Mouse (Mus musculus) liver, embryonic 14.5 days (tissue): Measurements from ENCODE around the gene Igf1r. TPM values are rescaled to one million over a fixed set of nuclear protein-coding genes. Genes with fewer than 3 reads are reported as not detected.

Source experiments
- ATAC-seq: fragments of 200-750 bp; cut with Nextera tagmentation; 2 replicates; pipeline ENCODE4 v1.8.0; 2017; ENCODE audit warnings: moderate number of reproducible peaks, mild to moderate bottlenecking, moderate library complexity; ENCODE audit not compliant: insufficient read depth
- DNase-seq, 3 experiments: peaks; one replicate each; pipeline ENCODE4 v3.0.0-alpha.2; 2012 to 2013; ENCODE audit warnings: low read depth in 3 of 3, low spot score in 3 of 3
- H3K27ac ChIP-seq: fragments of 300-500 bp; sonication (generic); 2 replicates; pipeline ENCODE4 v1.5.1; 2014; ENCODE audit warnings: moderate library complexity, mild to moderate bottlenecking, control low read depth, inconsistent platforms
- H3K27me3 ChIP-seq: fragments of 300-500 bp; sonication (generic); 2 replicates; pipeline ENCODE4 v1.6.1; 2014; ENCODE audit warnings: mild to moderate bottlenecking, low read length, moderate library complexity; ENCODE audit not compliant: control insufficient read depth, insufficient read depth
- H3K36me3 ChIP-seq: fragments of 300-500 bp; sonication (generic); replicated peaks from 2 replicates; pipeline ENCODE4 v1.6.1; 2014; ENCODE audit warnings: low read depth; ENCODE audit not compliant: control insufficient read depth, insufficient read depth
- H3K4me1 ChIP-seq, 2 experiments: fragments of 200-500 bp in 1 of 2; fragments of 300-500 bp in 1 of 2; sonication (generic) in 1 of 2; replicated peaks; 2 replicates each; pipeline ENCODE4 v1.6.1; 2012 to 2014; ENCODE audit warnings: antibody characterized with exemption in 1 of 2, inconsistent platforms in 1 of 2, low read length in 1 of 2; ENCODE audit not compliant: control insufficient read depth in 2 of 2, insufficient read depth in 2 of 2
- H3K4me2 ChIP-seq: fragments of 300-500 bp; sonication (generic); 2 replicates; pipeline ENCODE4 v1.6.1; 2014; ENCODE audit warnings: low read depth, mild to moderate bottlenecking, control low read depth, moderate library complexity
- H3K4me3 ChIP-seq, 2 experiments: fragments of 200-500 bp in 1 of 2; fragments of 300-500 bp in 1 of 2; sonication (generic) in 1 of 2; 2 replicates each; pipeline ENCODE4 v1.5.1; 2012 to 2014; ENCODE audit warnings: low read depth in 2 of 2, low read length in 2 of 2, mild to moderate bottlenecking in 2 of 2, control low read depth in 1 of 2, inconsistent platforms in 1 of 2, moderate library complexity in 1 of 2; ENCODE audit not compliant: insufficient read depth in 1 of 2
- H3K9ac ChIP-seq: fragments of 300-500 bp; sonication (generic); replicated peaks from 2 replicates; pipeline ENCODE4 v1.6.1; 2014; ENCODE audit warnings: mild to moderate bottlenecking, control low read depth, moderate library complexity
- H3K9me3 ChIP-seq: fragments of 300-500 bp; sonication (generic); 2 replicates; pipeline ENCODE4 v1.6.1; 2016; ENCODE audit warnings: low read length, mixed read lengths; ENCODE audit not compliant: control insufficient read depth
- CTCF ChIP-seq: IDR thresholded peaks from 2 replicates; pipeline ENCODE4 v1.5.1; 2016; ENCODE audit warnings: antibody characterized with exemption, low read depth, control low read depth
- EP300 ChIP-seq: IDR thresholded peaks from 2 replicates; pipeline ENCODE4 v1.6.1; 2016; ENCODE audit warnings: antibody characterized with exemption, low read depth
- WGBS: fragments of 180-500 bp; shearing (Covaris S2); extraction: QIAGEN DNeasy Blood & Tissue Kit; methylation state at CpG from one replicate; pipeline ENCODE4 v1.1.7; 2014; ENCODE audit not compliant: insufficient replicate concordance; 5-methylcytosine and 5-hydroxymethylcytosine counted together
- polyA plus RNA-seq, 2 experiments: library from polyadenylated mRNA; depleted of rRNA in 1 of 2; stranded (reverse) in 1 of 2; unstranded in 1 of 2; fragments of >200 nt; fragmentation: Nextera tagmentation in 1 of 2; extraction: Ambion mirVana in 1 of 2; gene quantifications; 2 replicates each; pipeline versions ENCODE4 v1.2.1 to v1.2.3; 2012 to 2014

Gene Igf1r
- polyA plus RNA-seq, 2 experiments: 2.3 to 2.5 TPM

DNA sequence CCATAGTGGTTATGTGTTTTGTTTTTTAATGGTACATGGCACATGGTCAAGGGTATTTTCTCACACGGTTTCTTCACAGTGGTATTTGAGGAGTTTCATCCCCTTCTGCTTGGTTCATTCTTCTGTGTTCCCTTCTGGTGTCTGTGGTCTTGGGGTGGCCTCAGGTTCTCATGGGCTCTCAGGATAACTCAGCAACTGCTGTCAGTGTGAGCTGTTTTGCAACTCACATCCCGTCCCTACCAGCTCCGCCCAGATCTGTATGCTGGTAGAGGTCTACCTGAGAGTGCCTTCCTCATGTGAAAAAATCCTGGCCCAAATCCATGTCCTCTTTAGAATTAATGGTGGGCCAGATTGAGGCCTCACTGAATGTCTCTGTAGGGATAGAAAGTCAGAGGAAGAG, 104.4 kb downstream of the Igf1r start:
- no peak for TF ChIP-seq CTCF
- TF ChIP-seq EP300: no peak
- H3K9ac ChIP-seq: no peak overlapping the region
- H3K27me3 ChIP-seq: no peaks in the 10 kb centered on the region
- H3K36me3 ChIP-seq: no peaks in the 10 kb centered on the region
- no peak overlapping the region for H3K4me3 ChIP-seq
- 42% methylated on average over 3 of the region's 3 CpGs for WGBS
- H3K9me3 ChIP-seq: no peaks in the 10 kb centered on the region
- ATAC-seq: no peak
- no peak overlapping the region for H3K27ac ChIP-seq
- H3K4me2 ChIP-seq: no peak overlapping the region
- no peak for DNase-seq
- H3K4me1 ChIP-seq: peaks cover 0 to 9% of the 10 kb centered on the region in 2 experiments; a peak in 3 of 4 replicates

DNA sequence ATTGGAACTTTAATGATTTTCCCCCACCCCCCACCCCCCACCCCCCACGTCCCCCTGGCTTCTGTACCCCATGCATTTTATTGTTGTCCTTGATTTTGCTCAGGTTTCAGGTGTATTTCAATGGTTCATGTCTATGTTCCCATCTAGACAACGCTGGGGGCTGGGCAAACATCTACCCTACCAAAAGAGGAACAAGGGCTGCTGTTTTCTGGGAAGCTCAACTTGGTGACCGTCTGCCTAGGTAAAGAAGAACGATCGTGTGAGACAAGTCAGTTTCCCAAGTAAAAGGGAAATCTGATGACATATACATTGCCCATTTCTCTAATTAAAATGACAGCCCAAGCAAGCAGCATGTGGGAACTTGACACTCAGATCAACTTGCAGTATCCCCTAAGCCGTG, 107.1 kb downstream of the Igf1r start:
- H3K36me3 ChIP-seq: no peaks in the 10 kb centered on the region
- H3K4me2 ChIP-seq: no peak overlapping the region
- WGBS: 37% methylated on average over 6 of the region's 6 CpGs
- no peak overlapping the region for H3K27ac ChIP-seq
- ATAC-seq (no peak), DNase-seq (no peak)
- no peak overlapping the region for H3K4me3 ChIP-seq
- H3K9me3 ChIP-seq: no peaks in the 10 kb centered on the region
- H3K27me3 ChIP-seq: no peaks in the 10 kb centered on the region
- no peak overlapping the region for H3K9ac ChIP-seq
- peaks cover 0 to 8% of the 10 kb centered on the region in 2 experiments; a peak in 3 of 4 replicates for H3K4me1 ChIP-seq
- TF ChIP-seq EP300 (no peak), CTCF (no peak)

DNA sequence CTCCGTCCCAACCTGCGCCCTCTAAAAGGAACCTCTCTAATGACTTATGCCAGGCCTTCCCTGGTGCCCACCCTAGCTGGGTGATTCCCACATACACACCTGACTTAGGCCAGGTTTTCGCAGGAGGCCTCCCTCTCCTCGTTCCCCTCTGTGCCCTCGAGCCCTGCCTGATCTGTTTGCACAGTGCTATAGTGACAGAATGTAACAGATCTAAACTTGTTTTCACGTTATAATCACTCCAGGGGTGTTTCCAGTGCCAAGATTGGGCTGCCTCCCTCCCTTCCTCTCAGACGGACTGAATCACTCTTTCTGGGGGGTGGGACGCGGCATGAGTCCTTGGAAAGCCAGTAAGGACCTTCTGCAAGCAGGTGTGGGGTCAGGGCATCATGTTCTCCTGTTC, 108.8 kb downstream of the Igf1r start:
- peaks cover 0 to 3% of the 10 kb centered on the region in 2 experiments; a peak in 1 of 4 replicates for H3K4me1 ChIP-seq
- no peaks in the 10 kb centered on the region for H3K9me3 ChIP-seq
- H3K4me3 ChIP-seq: no peak overlapping the region
- no peak overlapping the region for H3K4me2 ChIP-seq
- no peaks in the 10 kb centered on the region for H3K27me3 ChIP-seq
- ATAC-seq (no peak), DNase-seq (no peak)
- no peaks in the 10 kb centered on the region for H3K36me3 ChIP-seq
- TF ChIP-seq EP300: no peak
- WGBS: 74% methylated on average over 9 of the region's 9 CpGs
- no peak overlapping the region for H3K9ac ChIP-seq
- H3K27ac ChIP-seq: no peak overlapping the region

DNA sequence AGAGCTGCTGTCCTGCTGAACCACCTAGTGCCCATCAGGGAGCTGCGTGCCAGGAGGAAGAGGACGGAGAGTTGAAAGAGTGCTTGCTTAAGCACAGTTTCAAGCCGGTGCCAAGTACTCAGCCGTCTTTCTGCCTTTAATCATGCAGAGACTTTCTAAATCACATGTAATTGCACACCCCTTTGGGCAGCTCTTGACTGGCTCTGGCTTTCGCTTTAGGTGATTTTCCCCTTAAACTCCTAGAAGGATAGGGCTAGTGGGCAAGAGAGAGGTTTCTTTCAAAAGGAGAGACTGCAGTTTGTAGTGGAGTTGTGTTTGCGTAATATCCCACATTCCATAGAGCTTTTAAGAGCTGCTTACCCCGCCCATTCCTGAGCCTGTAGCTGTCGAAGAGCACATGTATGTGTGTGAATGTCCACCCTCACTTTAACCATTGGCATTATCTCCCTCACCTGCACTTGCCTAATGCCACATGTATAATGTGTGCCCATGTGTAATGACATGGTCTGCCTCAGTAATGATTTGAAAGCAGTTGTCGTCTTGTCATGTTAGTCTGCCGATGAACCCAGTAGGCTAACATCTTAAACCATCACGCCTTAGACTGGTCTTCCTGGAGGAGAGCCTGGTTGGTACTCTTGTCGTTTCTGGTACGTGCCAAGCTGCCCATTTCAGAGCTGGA, 109.7 kb downstream of the Igf1r start:
- Histone ChIP-seq H3K4me2 (no peak overlapping the region), H3K27me3 (no peaks in the 10 kb centered on the region), H3K36me3 (no peaks in the 10 kb centered on the region), H3K27ac (no peak overlapping the region), H3K9ac (no peak overlapping the region), H3K4me3 (no peak overlapping the region), H3K9me3 (no peaks in the 10 kb centered on the region), H3K4me1 (peaks cover 0 to 3% of the 10 kb centered on the region in 2 experiments; a peak in 1 of 4 replicates)
- TF ChIP-seq EP300 (no peak), CTCF (no peak)
- no peak for ATAC-seq
- no peak for DNase-seq
- 74% methylated on average over 13 of the region's 13 CpGs for WGBS

DNA sequence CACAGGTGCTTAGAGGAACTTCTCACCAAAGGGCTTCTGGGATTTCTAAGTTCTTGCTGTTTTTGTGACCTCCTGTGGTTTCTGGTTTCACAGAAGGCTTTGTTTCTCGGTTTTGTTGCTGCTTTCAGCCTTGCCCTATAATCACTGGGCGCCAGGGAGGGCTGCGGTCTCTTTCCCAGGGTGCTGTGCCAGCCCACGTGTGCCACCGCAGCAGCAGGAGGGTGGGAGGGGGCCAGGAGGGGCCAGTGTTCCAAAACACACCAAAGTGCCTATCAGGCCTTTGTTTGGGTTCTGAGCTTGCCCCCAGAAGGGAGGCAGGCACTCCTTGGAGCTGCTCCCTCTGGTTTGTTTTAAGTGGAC, 110.2 kb downstream of the Igf1r start:
- H3K4me3 ChIP-seq: no peak overlapping the region
- peaks cover 0 to 3% of the 10 kb centered on the region in 2 experiments; a peak in 1 of 4 replicates for H3K4me1 ChIP-seq
- 47% methylated on average over 5 of the region's 5 CpGs for WGBS
- H3K27me3 ChIP-seq: no peaks in the 10 kb centered on the region
- no peak overlapping the region for H3K27ac ChIP-seq
- no peak for ATAC-seq
- no peaks in the 10 kb centered on the region for H3K9me3 ChIP-seq
- no peak overlapping the region for H3K4me2 ChIP-seq
- no peak for DNase-seq
- no peaks in the 10 kb centered on the region for H3K36me3 ChIP-seq
- no peak overlapping the region for H3K9ac ChIP-seq
- TF ChIP-seq EP300 (no peak), CTCF (no peak)
